Mouse (Mus musculus): ENCODE results near the gene Sucla2. TPM values are rescaled to one million over a fixed set of nuclear protein-coding genes. Genes with fewer than 3 reads are reported as not detected.

The Sucla2 gene
- total and polyA plus RNA-seq, 3 experiments = 17.5 to 107 (median 58.4) TPM

DNA sequence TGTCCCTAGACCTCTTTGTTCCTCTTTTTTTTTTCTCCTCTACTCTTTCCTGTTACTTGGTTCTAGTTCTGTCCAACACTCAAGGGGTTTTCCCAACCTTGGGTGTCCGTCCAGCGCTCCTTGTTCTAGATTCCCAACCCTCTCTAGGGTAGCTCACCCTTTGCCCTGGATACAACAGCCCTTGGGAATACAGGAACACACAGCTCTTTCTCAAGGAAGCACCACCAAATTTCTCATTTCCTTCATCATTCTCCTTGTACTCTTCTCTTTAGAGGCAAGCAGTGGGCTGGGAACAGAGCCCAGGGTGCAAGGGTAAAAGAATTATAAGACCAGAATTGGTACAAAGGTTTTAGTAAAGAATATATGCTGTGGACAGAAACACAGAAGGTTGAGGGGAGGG, 10.5 kb downstream of the Sucla2 start:
- H3K4me3 ChIP-seq (ENCODE audit: low read depth, low read length) = no peak overlapping the region
- H3K36me3 ChIP-seq (replicated peaks) = no peaks in the 10 kb centered on the region
- H3K9me3 ChIP-seq (replicated peaks) = no peaks in the 10 kb centered on the region
- peaks cover 29% of the 10 kb centered on the region for H3K27me3 ChIP-seq (ENCODE audit: insufficient read depth, low read length)
- no peaks in the 10 kb centered on the region; the same call in 1 of the 2 replicates for H3K4me1 ChIP-seq (ENCODE audit: insufficient read depth, low read depth, low read length)
- TF ChIP-seq POLR2AphosphoS5 (IDR thresholded peaks at IDR 0.05; ENCODE audit: insufficient replicate concordance, low read depth, low read length) (no peak), GATA2 (IDR thresholded peaks at IDR 0.05; ENCODE audit: borderline replicate concordance, low read depth, low read length) (no peak), CTCF (IDR thresholded peaks at IDR 0.05; ENCODE audit: low read depth, low read length) (no peak), GATA1 (IDR thresholded peaks at IDR 0.05; ENCODE audit: borderline replicate concordance, low read length) (no peak), TAL1 (conservative IDR thresholded peaks at IDR 0.05; ENCODE audit: low read depth, low read length) (no peak)
- no peak for DNase-seq (ENCODE audit: low spot score)
- no peak for ATAC-seq (ENCODE audit: extremely low read depth, insufficient number of reproducible peaks, low FRiP score, poor library complexity, severe bottlenecking)

- H3K36me3 ChIP-seq (replicated peaks) = no peaks in the 10 kb centered on the region
- ATAC-seq (ENCODE audit: extremely low read depth, insufficient number of reproducible peaks, low FRiP score, poor library complexity, severe bottlenecking) = no peak
- no peak overlapping the region for H3K4me3 ChIP-seq (ENCODE audit: low read depth, low read length)
- TF ChIP-seq CTCF (IDR thresholded peaks at IDR 0.05; ENCODE audit: low read depth, low read length) = no peak
- no peak for TF ChIP-seq GATA1 (IDR thresholded peaks at IDR 0.05; ENCODE audit: borderline replicate concordance, low read length)
- no peak for TF ChIP-seq POLR2AphosphoS5 (IDR thresholded peaks at IDR 0.05; ENCODE audit: insufficient replicate concordance, low read depth, low read length)
- TF ChIP-seq GATA2 (IDR thresholded peaks at IDR 0.05; ENCODE audit: borderline replicate concordance, low read depth, low read length) = no peak
- no peak for TF ChIP-seq TAL1 (conservative IDR thresholded peaks at IDR 0.05; ENCODE audit: low read depth, low read length)
- H3K27me3 ChIP-seq (ENCODE audit: insufficient read depth, low read length) = peaks cover 22% of the 10 kb centered on the region
- peaks cover 22% of the 10 kb centered on the region for H3K4me1 ChIP-seq (ENCODE audit: insufficient read depth, low read depth, low read length)
- no peak for DNase-seq (ENCODE audit: low spot score)
- no peaks in the 10 kb centered on the region for H3K9me3 ChIP-seq (replicated peaks)
Measured at GRCm38 (mm10) chr14:73543781-73544180, 18.7 kb downstream of the Sucla2 start.

DNA sequence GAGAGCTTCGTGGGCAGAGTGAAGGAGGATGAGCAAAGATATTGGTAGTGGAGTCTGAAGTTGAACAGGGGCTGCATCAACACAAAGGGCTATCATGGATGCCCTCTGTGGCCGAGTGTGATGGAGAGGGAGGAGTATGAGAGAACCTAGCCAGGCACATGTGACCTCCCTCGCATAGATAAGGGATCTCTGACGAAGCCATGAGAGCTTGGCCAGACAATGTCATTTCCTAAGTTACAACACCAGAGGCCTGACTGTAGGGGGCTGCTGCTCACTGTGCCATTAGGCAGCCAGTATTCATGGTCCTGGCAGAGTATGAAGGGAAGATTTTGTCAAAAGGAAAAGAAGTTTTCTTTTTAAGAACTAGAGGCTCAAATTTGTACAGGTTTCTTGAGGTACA, 21.9 kb downstream of the Sucla2 start:
- Histone ChIP-seq H3K9me3 (replicated peaks) (no peaks in the 10 kb centered on the region), H3K4me1 (ENCODE audit: insufficient read depth, low read depth, low read length) (peaks cover 36% of the 10 kb centered on the region), H3K27me3 (ENCODE audit: insufficient read depth, low read length) (peaks cover 16% of the 10 kb centered on the region), H3K36me3 (replicated peaks) (no peaks in the 10 kb centered on the region), H3K4me3 (ENCODE audit: low read depth, low read length) (no peak overlapping the region)
- TF ChIP-seq TAL1 (conservative IDR thresholded peaks at IDR 0.05; ENCODE audit: low read depth, low read length) (no peak), GATA2 (IDR thresholded peaks at IDR 0.05; ENCODE audit: borderline replicate concordance, low read depth, low read length) (no peak), GATA1 (IDR thresholded peaks at IDR 0.05; ENCODE audit: borderline replicate concordance, low read length) (no peak), POLR2AphosphoS5 (IDR thresholded peaks at IDR 0.05; ENCODE audit: insufficient replicate concordance, low read depth, low read length) (no peak), CTCF (IDR thresholded peaks at IDR 0.05; ENCODE audit: low read depth, low read length) (no peak)
- no peak for DNase-seq (ENCODE audit: low spot score)
- no peak; the same call in 1 of the 2 replicates for ATAC-seq (ENCODE audit: extremely low read depth, insufficient number of reproducible peaks, low FRiP score, poor library complexity, severe bottlenecking)

GRCm38 (mm10) chr14:73548051-73548450, 22.9 kb downstream of the Sucla2 start, which contains the start of gene Nudt15:
Nudt15 (minus strand) TSS chr14:73548242.
- Histone ChIP-seq H3K27me3 (ENCODE audit: insufficient read depth, low read length) (peaks cover 16% of the 10 kb centered on the region), H3K36me3 (replicated peaks) (no peaks in the 10 kb centered on the region), H3K4me1 (ENCODE audit: insufficient read depth, low read depth, low read length) (peaks cover 41% of the 10 kb centered on the region), H3K4me3 (ENCODE audit: low read depth, low read length) (no peak within 1 kb of the TSS), H3K9me3 (replicated peaks) (no peaks in the 10 kb centered on the region)
- ATAC-seq (ENCODE audit: extremely low read depth, insufficient number of reproducible peaks, low FRiP score, poor library complexity, severe bottlenecking) (no peak), DNase-seq (ENCODE audit: low spot score) (no peak)
- TF ChIP-seq POLR2AphosphoS5 (IDR thresholded peaks at IDR 0.05; ENCODE audit: insufficient replicate concordance, low read depth, low read length) (no peak), TAL1 (conservative IDR thresholded peaks at IDR 0.05; ENCODE audit: low read depth, low read length) (no peak), GATA1 (IDR thresholded peaks at IDR 0.05; ENCODE audit: borderline replicate concordance, low read length) (no peak), GATA2 (IDR thresholded peaks at IDR 0.05; ENCODE audit: borderline replicate concordance, low read depth, low read length) (no peak)

DNA sequence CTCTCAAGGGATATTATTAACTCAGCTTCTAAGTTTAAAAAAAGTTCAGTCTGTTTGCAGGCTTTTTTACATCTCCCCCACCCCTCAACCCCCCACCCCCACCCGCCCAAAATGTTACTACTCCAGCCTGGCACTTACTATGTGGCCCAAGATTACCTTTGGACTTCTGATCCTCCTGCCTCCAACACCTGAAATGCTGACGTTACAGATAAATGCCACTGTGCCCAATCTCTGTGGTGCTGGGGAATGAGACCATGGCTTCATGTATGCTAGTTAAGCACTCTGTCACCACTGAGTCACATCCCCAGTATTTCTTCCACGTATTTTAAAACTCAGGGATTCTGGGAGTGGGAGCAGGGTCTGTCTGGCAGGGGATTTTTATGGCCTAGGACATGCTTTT, 25.2 kb downstream of the Sucla2 start:
- ATAC-seq (ENCODE audit: extremely low read depth, insufficient number of reproducible peaks, low FRiP score, poor library complexity, severe bottlenecking) = no peak
- TF ChIP-seq TAL1 (conservative IDR thresholded peaks at IDR 0.05; ENCODE audit: low read depth, low read length) = no peak
- TF ChIP-seq GATA1 (IDR thresholded peaks at IDR 0.05; ENCODE audit: borderline replicate concordance, low read length) = no peak
- TF ChIP-seq GATA2 (IDR thresholded peaks at IDR 0.05; ENCODE audit: borderline replicate concordance, low read depth, low read length) = no peak
- no peak for TF ChIP-seq POLR2AphosphoS5 (IDR thresholded peaks at IDR 0.05; ENCODE audit: insufficient replicate concordance, low read depth, low read length)
- TF ChIP-seq CTCF (IDR thresholded peaks at IDR 0.05; ENCODE audit: low read depth, low read length) = no peak

GRCm38 (mm10) chr14:73550732-73551131, 25.6 kb downstream of the Sucla2 start:
- TF ChIP-seq GATA2 (IDR thresholded peaks at IDR 0.05; ENCODE audit: borderline replicate concordance, low read depth, low read length) (no peak), POLR2AphosphoS5 (IDR thresholded peaks at IDR 0.05; ENCODE audit: insufficient replicate concordance, low read depth, low read length) (no peak)
- ATAC-seq (ENCODE audit: extremely low read depth, insufficient number of reproducible peaks, low FRiP score, poor library complexity, severe bottlenecking) = no peak
- Histone ChIP-seq H3K36me3 (replicated peaks) (peaks cover 10% of the 10 kb centered on the region), H3K4me1 (ENCODE audit: insufficient read depth, low read depth, low read length) (peaks cover 42% of the 10 kb centered on the region), H3K4me3 (ENCODE audit: low read depth, low read length) (no peak overlapping the region), H3K9me3 (replicated peaks) (no peaks in the 10 kb centered on the region), H3K27me3 (ENCODE audit: insufficient read depth, low read length) (peaks cover 13% of the 10 kb centered on the region)
- no peak for DNase-seq (ENCODE audit: low spot score)

More for the DNA sequence above, 25.2 kb downstream of the Sucla2 start:
- H3K9me3 ChIP-seq (replicated peaks) = no peaks in the 10 kb centered on the region
- DNase-seq (ENCODE audit: low spot score) = no peak
- H3K4me1 ChIP-seq (ENCODE audit: insufficient read depth, low read depth, low read length) = peaks cover 45% of the 10 kb centered on the region
- no peak overlapping the region for H3K4me3 ChIP-seq (ENCODE audit: low read depth, low read length)
- H3K27me3 ChIP-seq (ENCODE audit: insufficient read depth, low read length) = peaks cover 16% of the 10 kb centered on the region
- H3K36me3 ChIP-seq (replicated peaks) = peaks cover 6% of the 10 kb centered on the region
